Mouse (Mus musculus) layer of hippocampus, adult 9-11 months (tissue): Measurements from ENCODE around the gene Atp2b2.

Experiments used
- DNase-seq: peaks from one replicate; pipeline ENCODE4 v3.0.0; 2022

The Atp2b2 gene

GRCm38 (mm10) chr6:114011976-114012375 lies 30.4 kb downstream of the Atp2b2 start:
- no peak for DNase-seq

GRCm38 (mm10) chr6:114003796-114004195 lies 38.6 kb downstream of the Atp2b2 start:
- DNase-seq, result no peak

- DNase-seq, result no peak
These were observed 41.5 kb downstream of the Atp2b2 start for GRCm38 (mm10) chr6:114000928-114001327.

GRCm38 (mm10) chr6:114000304-114000703 lies 42.1 kb downstream of the Atp2b2 start:
- no peak for DNase-seq

GRCm38 (mm10) chr6:113998413-113998812 lies 44.0 kb downstream of the Atp2b2 start:
- no peak for DNase-seq

GRCm38 (mm10) chr6:113994176-113994575 lies 48.2 kb downstream of the Atp2b2 start:
- no peak for DNase-seq

GRCm38 (mm10) chr6:113992101-113992500 lies 50.3 kb downstream of the Atp2b2 start:
- DNase-seq, result no peak

- DNase-seq, result peak; percentile 87
These were observed 50.9 kb downstream of the Atp2b2 start for GRCm38 (mm10) chr6:113991482-113991881.

GRCm38 (mm10) chr6:113990044-113990443 lies 52.4 kb downstream of the Atp2b2 start:
- no peak for DNase-seq

GRCm38 (mm10) chr6:113988521-113988920 lies 53.9 kb downstream of the Atp2b2 start:
- no peak for DNase-seq

- no peak for DNase-seq
These were observed 55.7 kb downstream of the Atp2b2 start for GRCm38 (mm10) chr6:113986671-113987070.

- no peak for DNase-seq
These were observed 63.7 kb downstream of the Atp2b2 start for GRCm38 (mm10) chr6:113978673-113979072.

GRCm38 (mm10) chr6:113978091-113978650 lies 64.2 kb downstream of the Atp2b2 start:
- no peak for DNase-seq

GRCm38 (mm10) chr6:113970900-113971299 lies 71.5 kb downstream of the Atp2b2 start:
- no peak for DNase-seq

GRCm38 (mm10) chr6:113970464-113970863 lies 71.9 kb downstream of the Atp2b2 start:
- DNase-seq, result no peak

- no peak for DNase-seq
These were observed 72.7 kb downstream of the Atp2b2 start for GRCm38 (mm10) chr6:113969751-113970150.

GRCm38 (mm10) chr6:113962811-113963210 lies 79.6 kb downstream of the Atp2b2 start:
- DNase-seq, result no peak

GRCm38 (mm10) chr6:113961658-113962057 lies 80.8 kb downstream of the Atp2b2 start:
- no peak for DNase-seq

GRCm38 (mm10) chr6:113959336-113959735 lies 83.1 kb downstream of the Atp2b2 start:
- no peak for DNase-seq

- no peak for DNase-seq
These were observed 83.7 kb downstream of the Atp2b2 start for GRCm38 (mm10) chr6:113958714-113959113.

- no peak for DNase-seq
These were observed 84.4 kb downstream of the Atp2b2 start for GRCm38 (mm10) chr6:113958003-113958402.

- DNase-seq, result no peak
These were observed 85.0 kb downstream of the Atp2b2 start for GRCm38 (mm10) chr6:113957232-113957940.

- no peak for DNase-seq
These were observed 94.9 kb downstream of the Atp2b2 start for GRCm38 (mm10) chr6:113947515-113947914.

GRCm38 (mm10) chr6:113942355-113942754 lies 100.1 kb downstream of the Atp2b2 start:
- DNase-seq, result no peak

- DNase-seq, result no peak
These were observed 101.1 kb downstream of the Atp2b2 start for GRCm38 (mm10) chr6:113941324-113941723.
